Mouse (Mus musculus): ENCODE measurements at regions not wholly inside any gene's neighbourhood (a gene's known extent, or its start where the extent isn't known, plus 50 kb on each side); places are given as distances from the start of the nearest gene placed in this dataset.
"Not testable (repeated sequence)": the region's sequence is repeated elsewhere in the genome, so short reads cannot be mapped to it uniquely, and the experiment has no call there.

GRCm38 (mm10) chr7:73063556-73063955 lies 311.8 kb upstream of the Rgma start:
- Histone ChIP-seq H3K36me3 (ENCODE audit: control insufficient read depth, insufficient read depth, low read length, poor library complexity, severe bottlenecking) (no peaks in the 10 kb centered on the region), H3K4me3 (ENCODE audit: low read depth, low read length) (no peak overlapping the region), H3K27ac (ENCODE audit: insufficient read depth, low read length) (no peak overlapping the region), H3K9me3 (replicated peaks; ENCODE audit: control insufficient read depth, insufficient read depth, low read length, poor library complexity, severe bottlenecking) (no peaks in the 10 kb centered on the region), H3K4me1 (ENCODE audit: control insufficient read depth, insufficient read depth, low read length) (no peaks in the 10 kb centered on the region), H3K9ac (ENCODE audit: low read depth, poor library complexity, severe bottlenecking) (no peak overlapping the region), H3K27me3 (ENCODE audit: control insufficient read depth, insufficient read depth, low read length, poor library complexity, severe bottlenecking) (no peaks in the 10 kb centered on the region; the same call in 1 of the 2 replicates)
- TF ChIP-seq POLR2A (IDR thresholded peaks at IDR 0.05; ENCODE audit: insufficient read depth, low read length) (no peak), EP300 (IDR thresholded peaks at IDR 0.05; ENCODE audit: insufficient read depth, low read depth, low read length) (no peak), CTCF (IDR thresholded peaks at IDR 0.05; ENCODE audit: low read depth, low read length) (no peak)

GRCm38 (mm10) chr7:73068534-73068933 lies 306.8 kb upstream of the Rgma start:
- H3K9ac ChIP-seq (ENCODE audit: low read depth, poor library complexity, severe bottlenecking), result no peak overlapping the region
- H3K27ac ChIP-seq (ENCODE audit: insufficient read depth, low read length), result no peak overlapping the region
- TF ChIP-seq CTCF (IDR thresholded peaks at IDR 0.05; ENCODE audit: low read depth, low read length), result no peak
- TF ChIP-seq POLR2A (IDR thresholded peaks at IDR 0.05; ENCODE audit: insufficient read depth, low read length), result no peak
- TF ChIP-seq EP300 (IDR thresholded peaks at IDR 0.05; ENCODE audit: insufficient read depth, low read depth, low read length), result no peak
- no peaks in the 10 kb centered on the region; the same call in 1 of the 2 replicates for H3K27me3 ChIP-seq (ENCODE audit: control insufficient read depth, insufficient read depth, low read length, poor library complexity, severe bottlenecking)
- H3K4me1 ChIP-seq (ENCODE audit: control insufficient read depth, insufficient read depth, low read length), result no peaks in the 10 kb centered on the region
- no peaks in the 10 kb centered on the region for H3K36me3 ChIP-seq (ENCODE audit: control insufficient read depth, insufficient read depth, low read length, poor library complexity, severe bottlenecking)
- no peak overlapping the region for H3K4me3 ChIP-seq (ENCODE audit: low read depth, low read length)
- no peaks in the 10 kb centered on the region for H3K9me3 ChIP-seq (replicated peaks; ENCODE audit: control insufficient read depth, insufficient read depth, low read length, poor library complexity, severe bottlenecking)

- no peak overlapping the region for H3K27ac ChIP-seq (ENCODE audit: insufficient read depth, low read length)
- H3K9ac ChIP-seq (ENCODE audit: low read depth, poor library complexity, severe bottlenecking), result no peak overlapping the region
- H3K4me1 ChIP-seq (ENCODE audit: control insufficient read depth, insufficient read depth, low read length), result no peaks in the 10 kb centered on the region
- no peaks in the 10 kb centered on the region for H3K9me3 ChIP-seq (replicated peaks; ENCODE audit: control insufficient read depth, insufficient read depth, low read length, poor library complexity, severe bottlenecking)
- TF ChIP-seq EP300 (IDR thresholded peaks at IDR 0.05; ENCODE audit: insufficient read depth, low read depth, low read length), result no peak
- no peak for TF ChIP-seq POLR2A (IDR thresholded peaks at IDR 0.05; ENCODE audit: insufficient read depth, low read length)
- no peak for TF ChIP-seq CTCF (IDR thresholded peaks at IDR 0.05; ENCODE audit: low read depth, low read length)
- H3K4me3 ChIP-seq (ENCODE audit: low read depth, low read length), result no peak overlapping the region
- no peaks in the 10 kb centered on the region; the same call in 1 of the 2 replicates for H3K27me3 ChIP-seq (ENCODE audit: control insufficient read depth, insufficient read depth, low read length, poor library complexity, severe bottlenecking)
- no peaks in the 10 kb centered on the region for H3K36me3 ChIP-seq (ENCODE audit: control insufficient read depth, insufficient read depth, low read length, poor library complexity, severe bottlenecking)
These were observed 306.0 kb upstream of the Rgma start for GRCm38 (mm10) chr7:73069352-73069751.

- not testable (repeated sequence) for H3K27ac ChIP-seq (ENCODE audit: insufficient read depth, low read length); H3K4me1 ChIP-seq (ENCODE audit: control insufficient read depth, insufficient read depth, low read length); H3K27me3 ChIP-seq (ENCODE audit: control insufficient read depth, insufficient read depth, low read length, poor library complexity, severe bottlenecking); H3K9ac ChIP-seq (ENCODE audit: low read depth, poor library complexity, severe bottlenecking); H3K36me3 ChIP-seq (ENCODE audit: control insufficient read depth, insufficient read depth, low read length, poor library complexity, severe bottlenecking); H3K4me3 ChIP-seq (ENCODE audit: low read depth, low read length); H3K9me3 ChIP-seq (replicated peaks; ENCODE audit: control insufficient read depth, insufficient read depth, low read length, poor library complexity, severe bottlenecking)
These were observed 299.9 kb upstream of the Rgma start for GRCm38 (mm10) chr7:73075391-73075790.

GRCm38 (mm10) chr7:73087496-73088185 lies 287.7 kb upstream of the Rgma start:
- Histone ChIP-seq H3K36me3 (ENCODE audit: control insufficient read depth, insufficient read depth, low read length, poor library complexity, severe bottlenecking) (no peaks in the 10 kb centered on the region), H3K4me3 (ENCODE audit: low read depth, low read length) (no peak overlapping the region), H3K27ac (ENCODE audit: insufficient read depth, low read length) (no peak overlapping the region), H3K4me1 (ENCODE audit: control insufficient read depth, insufficient read depth, low read length) (no peaks in the 10 kb centered on the region), H3K27me3 (ENCODE audit: control insufficient read depth, insufficient read depth, low read length, poor library complexity, severe bottlenecking) (no peaks in the 10 kb centered on the region), H3K9me3 (replicated peaks; ENCODE audit: control insufficient read depth, insufficient read depth, low read length, poor library complexity, severe bottlenecking) (no peaks in the 10 kb centered on the region), H3K9ac (ENCODE audit: low read depth, poor library complexity, severe bottlenecking) (no peak overlapping the region)
- TF ChIP-seq CTCF (IDR thresholded peaks at IDR 0.05; ENCODE audit: low read depth, low read length) (no peak), POLR2A (IDR thresholded peaks at IDR 0.05; ENCODE audit: insufficient read depth, low read length) (no peak), EP300 (IDR thresholded peaks at IDR 0.05; ENCODE audit: insufficient read depth, low read depth, low read length) (no peak)

GRCm38 (mm10) chr7:73088321-73088720 lies 287.0 kb upstream of the Rgma start:
- Histone ChIP-seq H3K4me3 (ENCODE audit: low read depth, low read length) (no peak overlapping the region), H3K4me1 (ENCODE audit: control insufficient read depth, insufficient read depth, low read length) (no peaks in the 10 kb centered on the region), H3K27ac (ENCODE audit: insufficient read depth, low read length) (no peak overlapping the region), H3K9ac (ENCODE audit: low read depth, poor library complexity, severe bottlenecking) (no peak overlapping the region), H3K9me3 (replicated peaks; ENCODE audit: control insufficient read depth, insufficient read depth, low read length, poor library complexity, severe bottlenecking) (no peaks in the 10 kb centered on the region), H3K36me3 (ENCODE audit: control insufficient read depth, insufficient read depth, low read length, poor library complexity, severe bottlenecking) (no peaks in the 10 kb centered on the region), H3K27me3 (ENCODE audit: control insufficient read depth, insufficient read depth, low read length, poor library complexity, severe bottlenecking) (no peaks in the 10 kb centered on the region)
- TF ChIP-seq POLR2A (IDR thresholded peaks at IDR 0.05; ENCODE audit: insufficient read depth, low read length), result no peak
- TF ChIP-seq EP300 (IDR thresholded peaks at IDR 0.05; ENCODE audit: insufficient read depth, low read depth, low read length), result no peak
- TF ChIP-seq CTCF (IDR thresholded peaks at IDR 0.05; ENCODE audit: low read depth, low read length), result no peak
